Mouse (Mus musculus) ES-CJ7 (cell line): Measurements from ENCODE around the gene Smarca5.

Experiments used
- DNase-seq: peaks from one replicate; pipeline ENCODE4 v3.0.0; 2011; ENCODE audit warnings: low read depth, low spot score

Smarca5 gene

DNA sequence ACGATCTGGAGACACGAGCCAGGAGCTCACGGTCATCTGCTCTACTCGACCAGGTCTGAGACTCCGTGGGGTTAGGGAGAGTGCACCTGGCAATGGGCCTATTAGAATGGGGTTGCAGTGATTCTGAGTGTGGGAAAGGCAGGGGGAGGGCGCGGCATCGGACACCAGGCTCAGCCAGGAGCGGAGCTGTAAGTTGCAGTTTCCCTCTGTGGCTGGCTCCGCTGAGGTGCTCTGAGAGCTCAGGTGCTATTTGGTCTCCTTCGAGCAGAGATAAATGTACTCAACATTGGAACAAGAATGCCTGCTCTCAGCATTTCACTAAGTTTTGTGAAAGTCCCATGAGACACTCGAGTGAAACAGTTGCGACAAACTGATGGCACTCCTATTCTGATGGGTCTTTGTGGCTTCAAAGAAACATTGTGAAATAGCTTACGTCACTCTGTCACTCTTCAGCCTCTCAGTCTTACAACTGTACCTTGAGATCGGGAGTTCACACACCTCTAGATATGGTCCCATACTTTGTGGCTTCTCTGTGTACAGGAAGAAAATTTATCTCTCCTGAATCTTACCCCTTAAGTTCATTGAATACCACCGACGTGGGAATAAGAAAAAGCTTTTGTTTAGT, 69.9 kb downstream of the Smarca5 start:
- no peak for DNase-seq

DNA sequence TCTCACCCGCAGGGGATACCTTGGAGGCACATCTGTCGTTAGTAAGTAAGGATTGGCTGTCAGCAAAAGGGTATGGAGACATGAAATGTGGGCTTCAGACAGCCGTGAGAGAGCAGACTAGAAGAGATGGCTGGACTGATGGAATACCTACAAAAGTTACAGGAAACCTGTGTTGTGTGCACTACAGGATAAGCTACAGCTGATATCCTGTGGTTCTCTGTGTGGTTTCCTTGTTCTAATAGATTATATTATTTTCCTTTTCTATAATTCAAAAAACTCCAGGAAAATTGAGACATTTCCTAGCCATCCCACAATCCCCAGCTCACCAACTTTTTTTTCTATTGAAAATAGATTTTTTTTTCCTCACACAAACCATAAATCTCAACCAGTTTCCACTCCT, 75.8 kb downstream of the Smarca5 start:
- DNase-seq = no peak

DNA sequence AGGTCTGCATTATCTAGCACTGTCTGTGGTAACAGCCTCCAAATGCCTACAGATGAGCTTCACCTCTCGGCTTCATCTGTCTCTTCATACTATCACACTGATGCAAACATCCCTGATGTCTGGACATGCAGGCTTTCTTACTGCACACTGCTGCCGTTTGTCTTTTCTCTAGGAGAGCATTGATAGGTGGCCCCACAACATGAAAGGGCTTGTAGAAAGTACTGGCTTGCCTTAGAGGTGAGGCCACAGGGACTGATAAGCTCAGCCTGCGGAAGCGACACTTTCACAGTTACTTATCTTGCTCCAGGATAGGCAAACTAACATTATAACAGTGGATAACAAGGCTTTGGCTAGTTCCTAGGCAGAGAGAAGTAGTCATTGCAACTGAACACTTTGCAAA, 78.2 kb downstream of the Smarca5 start:
- DNase-seq = no peak

DNA sequence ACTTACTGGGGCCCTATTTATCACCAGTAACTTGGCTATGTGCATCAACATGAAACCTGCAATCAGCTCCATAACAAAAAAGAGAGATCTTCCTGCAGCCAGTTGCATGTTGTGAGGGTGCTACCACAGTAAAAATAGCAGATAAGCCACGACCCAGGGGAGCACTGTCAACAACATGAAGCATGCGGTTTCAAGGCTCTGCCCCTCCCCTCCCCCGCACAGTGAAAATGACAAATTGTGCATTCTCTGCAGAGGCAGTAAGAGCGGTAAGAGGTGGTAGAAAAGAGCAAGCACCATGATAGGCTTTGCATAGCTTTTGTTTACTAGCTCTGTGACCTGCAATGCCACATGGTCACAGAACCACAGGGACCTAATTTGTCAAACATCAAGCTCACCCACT, 81.7 kb downstream of the Smarca5 start:
- DNase-seq = no peak
